Mouse (Mus musculus) testis, postnatal 14 days (tissue): ENCODE data around the gene Atg2a.
A peak's percentile ranks its signal among the peaks of the same experiment; 100 is the strongest.
"Not testable (repeated sequence)": the region's sequence is repeated elsewhere in the genome, so short reads cannot be mapped to it uniquely, and the experiment has no call there.

Experiments used
- DNase-seq: peaks from one replicate; pipeline ENCODE4 v3.0.0; 2021; ENCODE audit warnings: low spot score

Atg2a gene

GRCm38 (mm10) chr19:6296551-6297210 is 55.2 kb downstream of the Atg2a start:
- no peak for DNase-seq

- DNase-seq = no peak
Observed at GRCm38 (mm10) chr19:6297641-6298040, 56.2 kb downstream of the Atg2a start.

GRCm38 (mm10) chr19:6299003-6299402 is 57.5 kb downstream of the Atg2a start:
- DNase-seq = no peak

- DNase-seq = no peak
Observed at GRCm38 (mm10) chr19:6299450-6300267, 58.2 kb downstream of the Atg2a start.

DNA sequence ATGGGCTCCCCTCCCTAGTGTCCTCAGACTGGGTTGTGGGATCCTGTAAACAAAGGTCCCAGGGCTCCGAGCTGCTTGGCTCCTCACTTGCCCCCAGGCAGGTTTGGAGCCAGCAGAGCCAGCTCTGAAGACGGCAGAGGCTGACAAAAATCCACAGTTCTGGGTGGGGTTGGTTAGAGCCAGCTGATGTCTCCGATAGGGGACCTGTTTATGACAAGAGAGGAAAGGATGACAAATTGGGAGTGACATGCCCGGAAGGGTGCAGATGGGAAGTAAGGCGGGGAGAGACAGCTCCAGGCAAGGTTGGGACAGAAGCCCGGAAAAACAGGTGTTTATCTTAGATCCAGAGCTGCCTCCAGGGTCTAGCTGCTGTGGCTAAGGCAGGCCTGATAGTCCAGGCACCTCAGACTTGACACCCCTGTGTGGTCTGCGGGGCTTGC is 59.0 kb downstream of the Atg2a start:
- DNase-seq = no peak

- no peak for DNase-seq
Observed at GRCm38 (mm10) chr19:6302114-6302513, 60.6 kb downstream of the Atg2a start.

GRCm38 (mm10) chr19:6302522-6302921 is 61.1 kb downstream of the Atg2a start:
- DNase-seq = no peak

DNA sequence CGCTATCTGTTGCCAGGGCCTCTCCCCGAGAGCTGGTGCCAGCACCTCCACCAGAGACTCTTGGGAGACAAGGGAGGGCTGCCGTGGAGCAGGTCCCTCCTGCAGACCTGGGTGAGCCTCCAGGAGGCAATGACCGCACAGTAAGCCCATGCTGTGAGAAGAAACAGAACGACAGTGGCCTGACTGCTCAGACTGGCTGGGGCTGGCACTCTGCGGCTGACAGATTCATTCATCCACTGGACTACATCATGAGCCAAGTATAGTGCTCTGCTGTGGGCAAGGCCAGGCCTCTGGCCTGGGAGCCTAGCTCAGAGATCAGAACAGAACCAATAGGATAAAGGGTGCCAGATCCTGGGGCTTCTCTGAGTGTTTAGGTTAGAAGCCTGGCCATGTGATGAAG is 62.4 kb downstream of the Atg2a start:
- no peak for DNase-seq

GRCm38 (mm10) chr19:6304787-6305516 is 63.5 kb downstream of the Atg2a start:
- DNase-seq = peak; percentile 76

GRCm38 (mm10) chr19:6305517-6306115 is 64.1 kb downstream of the Atg2a start:
- no peak for DNase-seq

DNA sequence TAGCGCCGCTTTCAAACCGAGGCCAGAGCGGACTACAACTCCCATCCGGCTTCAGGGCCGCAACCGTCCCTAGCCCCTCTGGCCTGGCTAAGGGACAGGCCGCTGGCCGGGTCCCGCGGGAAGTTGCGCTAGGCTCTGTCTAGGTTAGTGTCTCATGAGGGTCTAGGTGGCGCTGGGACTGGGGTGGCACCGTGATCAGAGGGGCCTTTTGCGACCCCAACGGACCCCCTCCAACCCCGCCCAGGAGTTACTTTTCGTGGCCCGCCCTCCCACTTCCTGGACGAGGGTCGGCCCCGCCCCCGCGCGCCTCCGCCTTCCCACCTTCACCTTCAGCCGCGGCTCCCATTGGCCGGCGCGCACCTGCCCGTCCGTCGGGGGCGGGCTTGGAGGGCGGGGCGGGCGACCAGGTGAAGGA is 64.7 kb downstream of the Atg2a start, which contains the start of gene Cdc42bpg:
Gene Cdc42bpg, plus strand, starts transcription at position 320 of the 415 bp plus-strand sequence.
- DNase-seq = peak; percentile 91

DNA sequence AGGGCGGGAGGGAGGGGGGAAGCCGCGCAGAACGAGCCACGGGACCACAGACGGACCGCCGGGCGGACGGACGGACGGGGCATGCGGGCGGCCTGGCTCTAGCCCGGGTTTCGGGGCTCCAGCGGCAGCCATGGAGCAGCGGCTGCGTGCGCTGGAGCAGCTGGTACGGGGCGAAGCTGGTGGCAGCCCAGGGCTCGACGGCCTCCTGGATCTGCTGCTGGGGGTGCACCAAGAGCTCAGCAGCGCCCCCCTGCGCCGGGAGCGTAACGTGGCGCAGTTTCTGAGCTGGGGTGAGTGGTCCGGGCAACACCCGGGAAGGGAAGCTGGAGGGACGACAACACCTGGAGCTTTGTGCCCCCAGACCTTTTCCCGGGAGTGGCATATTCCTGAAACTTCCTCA is 65.1 kb downstream of the Atg2a start:
- peak; percentile 82 for DNase-seq

- no peak for DNase-seq
Observed at GRCm38 (mm10) chr19:6307733-6308531, 66.5 kb downstream of the Atg2a start.

- no peak for DNase-seq
Observed at GRCm38 (mm10) chr19:6310181-6310580, 68.7 kb downstream of the Atg2a start.

DNA sequence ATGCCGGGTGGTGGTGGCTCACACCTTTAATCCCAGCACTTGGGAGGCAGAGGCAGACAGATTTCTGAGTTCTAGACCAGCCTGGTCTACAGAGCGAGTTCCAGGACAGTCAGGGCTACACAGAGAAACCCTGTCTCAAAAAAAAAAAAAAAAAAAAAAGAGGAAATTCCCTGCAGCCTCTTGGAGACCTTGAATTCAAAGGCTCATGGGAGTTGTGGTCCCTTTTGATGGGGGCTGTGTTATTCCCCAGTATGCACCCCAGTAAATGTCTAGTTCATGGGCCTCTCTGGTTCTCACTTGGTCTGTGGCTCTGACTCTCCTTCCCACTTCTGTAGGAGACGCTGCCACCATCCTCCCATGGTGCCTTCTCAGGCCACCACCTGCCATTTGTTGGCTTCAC is 70.3 kb downstream of the Atg2a start:
- not testable (repeated sequence) for DNase-seq
